ENCODE assay signal across 16 mouse cellular contexts in the genomic region with DNA sequence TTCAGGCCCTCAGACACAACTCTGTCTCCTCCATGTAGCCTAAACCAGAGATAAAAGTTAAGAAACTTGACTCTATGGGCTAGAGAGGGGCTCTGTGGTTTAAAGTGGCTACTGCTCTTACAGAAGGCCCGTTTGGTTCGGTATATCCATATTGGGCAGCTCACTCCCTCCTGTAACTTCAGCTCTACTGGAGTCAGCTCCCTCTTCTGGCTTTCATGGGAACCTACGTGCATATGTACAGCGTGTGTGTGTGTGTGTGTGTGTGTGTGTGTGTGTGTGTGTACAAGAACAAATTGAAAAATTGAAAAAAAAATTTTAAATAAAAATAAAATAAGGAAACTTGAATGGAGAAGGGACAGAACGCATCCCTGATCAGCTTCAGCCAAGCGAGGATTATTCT.
DNase-seq lines count a peak whose midpoint lies in the region; ATAC-seq and TF ChIP-seq lines count a peak whose summit lies in the region.
"Had no signal": no experiment of that assay in that cellular context is flagged by ENCODE, and none has a peak within 500 bp of the region (broad histone marks: within the 10 kb centered on the region; RNA-seq: fewer than 3 reads in every experiment).

No protein-coding gene starts in this region.

- H3K36me3 ChIP-seq in hindbrain, postnatal 0 days (ENCODE audit: insufficient read depth, low read length), result no peaks in the 10 kb centered on the region
- H3K36me3 ChIP-seq in hindbrain, embryonic 11.5 days (ENCODE audit: control insufficient read depth, insufficient read depth, low read length), result no peaks in the 10 kb centered on the region
- H3K36me3 ChIP-seq in lung, embryonic 14.5 days (ENCODE audit: insufficient read depth), result no peaks in the 10 kb centered on the region
- H3K36me3 ChIP-seq in stomach, postnatal 0 days (ENCODE audit: control insufficient read depth, insufficient read depth, low read length), result no peaks in the 10 kb centered on the region
- H3K36me3 ChIP-seq: embryonic facial prominence, embryonic 13.5 days; hindbrain, embryonic 13.5 days; midbrain, embryonic 13.5 days had no signal

- no peaks in the 10 kb centered on the region for H3K27me3 ChIP-seq in hindbrain, postnatal 0 days (ENCODE audit: insufficient read depth, low read length)
- no peaks in the 10 kb centered on the region for H3K27me3 ChIP-seq in hindbrain, embryonic 11.5 days (ENCODE audit: control insufficient read depth, insufficient read depth, low read length)
- H3K27me3 ChIP-seq in lung, embryonic 14.5 days (ENCODE audit: insufficient read depth, low read length), result no peaks in the 10 kb centered on the region
- no peaks in the 10 kb centered on the region for H3K27me3 ChIP-seq in stomach, postnatal 0 days (ENCODE audit: control insufficient read depth, insufficient read depth, low read length)
- H3K27me3 ChIP-seq: embryonic facial prominence, embryonic 13.5 days; hindbrain, embryonic 13.5 days; midbrain, embryonic 13.5 days had no signal

- H3K4me1 ChIP-seq in hindbrain, postnatal 0 days (ENCODE audit: insufficient read depth, low read length), result no peaks in the 10 kb centered on the region
- H3K4me1 ChIP-seq in hindbrain, embryonic 11.5 days (replicated peaks; ENCODE audit: control insufficient read depth, insufficient read depth, low read length), result no peaks in the 10 kb centered on the region
- no peaks in the 10 kb centered on the region for H3K4me1 ChIP-seq in lung, embryonic 14.5 days (ENCODE audit: insufficient read depth)
- no peaks in the 10 kb centered on the region for H3K4me1 ChIP-seq in brown adipose tissue, adult 24 weeks (ENCODE audit: control insufficient read depth, insufficient read depth, insufficient read length, low read length)
- H3K4me1 ChIP-seq in stomach, postnatal 0 days (replicated peaks; ENCODE audit: control insufficient read depth, insufficient read depth), result no peaks in the 10 kb centered on the region
- H3K4me1 ChIP-seq: embryonic facial prominence, embryonic 13.5 days; midbrain, embryonic 13.5 days had no signal

- peak; percentile 38 for TF ChIP-seq CTCF in hindbrain, postnatal 0 days (IDR thresholded peaks at IDR 0.05; ENCODE audit: low read depth)
- peak; percentile 37 for TF ChIP-seq CTCF in lung, embryonic 14.5 days (IDR thresholded peaks at IDR 0.05; ENCODE audit: low read depth)
- peak; percentile 56 for TF ChIP-seq CTCF in stomach, postnatal 0 days (IDR thresholded peaks at IDR 0.05; ENCODE audit: low read depth)

- no peak for ATAC-seq in hindbrain, postnatal 0 days
- no peak for ATAC-seq in hindbrain, embryonic 11.5 days (ENCODE audit: low FRiP score)
- no peak for ATAC-seq in lung, embryonic 14.5 days (ENCODE audit: insufficient read depth)
- peak; percentile 54; the same call in 1 of the 2 replicates for ATAC-seq in stomach, postnatal 0 days (ENCODE audit: low FRiP score, low TSS enrichment)
- ATAC-seq in megakaryocyte progenitor cell, adult 5-6 weeks (replicated peaks; ENCODE audit: poor library complexity), result no peak
- ATAC-seq: midbrain, embryonic 13.5 days had no signal

- H3K4me2 ChIP-seq in hindbrain, postnatal 0 days (ENCODE audit: low read depth, low read length), result no peak overlapping the region
- H3K4me2 ChIP-seq in hindbrain, embryonic 11.5 days (replicated peaks; ENCODE audit: low read depth, low read length), result no peak overlapping the region
- no peak overlapping the region for H3K4me2 ChIP-seq in lung, embryonic 14.5 days
- no peak overlapping the region for H3K4me2 ChIP-seq in stomach, postnatal 0 days (replicated peaks; ENCODE audit: low read depth)
- H3K4me2 ChIP-seq: embryonic facial prominence, embryonic 13.5 days; hindbrain, embryonic 13.5 days; liver, embryonic 11.5 days; midbrain, embryonic 13.5 days had no signal

- no peak overlapping the region for H3K27ac ChIP-seq in hindbrain, postnatal 0 days
- no peak overlapping the region for H3K27ac ChIP-seq in hindbrain, embryonic 11.5 days (ENCODE audit: low read depth, low read length)
- H3K27ac ChIP-seq in lung, embryonic 14.5 days (ENCODE audit: low read depth), result no peak overlapping the region
- 0 out of 2 replicates have a peak overlapping the region, but pooled peaks have one; percentile 10 for H3K27ac ChIP-seq in brown adipose tissue, adult 24 weeks (replicated peaks; ENCODE audit: low read depth, low read length)
- H3K27ac ChIP-seq in stomach, postnatal 0 days (replicated peaks), result no peak overlapping the region
- H3K27ac ChIP-seq: embryonic facial prominence, embryonic 13.5 days; hindbrain, embryonic 13.5 days; left cerebral cortex, adult 2 months; midbrain, embryonic 13.5 days had no signal

- no peak overlapping the region for H3K9ac ChIP-seq in hindbrain, postnatal 0 days (replicated peaks; ENCODE audit: low read length)
- H3K9ac ChIP-seq in hindbrain, embryonic 11.5 days (ENCODE audit: low read depth, low read length), result no peak overlapping the region
- no peak overlapping the region for H3K9ac ChIP-seq in lung, embryonic 14.5 days
- no peak overlapping the region for H3K9ac ChIP-seq in stomach, postnatal 0 days (ENCODE audit: low read length)
- H3K9ac ChIP-seq: embryonic facial prominence, embryonic 13.5 days; hindbrain, embryonic 13.5 days; midbrain, embryonic 13.5 days had no signal

- H3K4me3 ChIP-seq in hindbrain, postnatal 0 days (ENCODE audit: low read length), result no peak overlapping the region
- no peak overlapping the region for H3K4me3 ChIP-seq in hindbrain, embryonic 11.5 days (ENCODE audit: low read depth, low read length)
- H3K4me3 ChIP-seq in lung, embryonic 14.5 days (ENCODE audit: low read depth, low read length), result no peak overlapping the region
- no peak overlapping the region for H3K4me3 ChIP-seq in brown adipose tissue, adult 24 weeks (ENCODE audit: insufficient read depth, low read depth, low read length)
- H3K4me3 ChIP-seq in stomach, postnatal 0 days (ENCODE audit: low read depth, low read length), result no peak overlapping the region
- H3K4me3 ChIP-seq: embryonic facial prominence, embryonic 13.5 days; hindbrain, embryonic 13.5 days; left cerebral cortex, adult 2 months; midbrain, embryonic 13.5 days had no signal

- WGBS in hindbrain, postnatal 0 days, result 70% methylated on average over 6 of the region's 6 CpGs
- 79% methylated on average over 6 of the region's 6 CpGs for WGBS in hindbrain, embryonic 11.5 days
- WGBS in lung, embryonic 14.5 days, result 64% methylated on average over 6 of the region's 6 CpGs
- WGBS in stomach, postnatal 0 days, result 60% methylated on average over 6 of the region's 6 CpGs

- peak; percentile 16 for DNase-seq in hindbrain, postnatal 0 days (ENCODE audit: low spot score)
- DNase-seq in hindbrain, embryonic 11.5 days (ENCODE audit: low spot score), result no peak
- peak; percentile 28 for DNase-seq in lung, embryonic 14.5 days
- no peak for DNase-seq in lung, postnatal 10 days
- no peak for DNase-seq in stomach, postnatal 0 days (ENCODE audit: low spot score)
- DNase-seq: cerebellum, adult 9-11 months; left cerebral cortex, postnatal 4 days; spleen, adult 18-20 months; thymus, postnatal 4 days had no signal

- TF ChIP-seq EP300 in stomach, postnatal 0 days (optimal IDR thresholded peaks at IDR 0.05), result no peak

- no peaks in the 10 kb centered on the region for H3K9me3 ChIP-seq in hindbrain, postnatal 0 days (ENCODE audit: low read length)
- H3K9me3 ChIP-seq in hindbrain, embryonic 11.5 days (ENCODE audit: control insufficient read depth, low read length), result no peaks in the 10 kb centered on the region
- no peaks in the 10 kb centered on the region for H3K9me3 ChIP-seq in lung, embryonic 14.5 days (ENCODE audit: low read depth, low read length)
- no peaks in the 10 kb centered on the region for H3K9me3 ChIP-seq in stomach, postnatal 0 days (ENCODE audit: control insufficient read depth, low read length)
- H3K9me3 ChIP-seq: embryonic facial prominence, embryonic 13.5 days; hindbrain, embryonic 13.5 days; midbrain, embryonic 13.5 days had no signal

Comparison
In these comparisons a context has a peak if more than half of its experiments do, and no peak if none do; other contexts are left out.
1. DNase-seq: peak in hindbrain, postnatal 0 days (single experiment) and lung, embryonic 14.5 days (single experiment); none in hindbrain, embryonic 11.5 days (single experiment), lung, postnatal 10 days (single experiment) and stomach, postnatal 0 days (single experiment).
2. Peak in every context shown above with its lines, with median percentiles within 50 percentile points of each other: CTCF ChIP-seq.